Mouse (Mus musculus) limb, embryonic 15.5 days (tissue): Measurements from ENCODE around the gene Hoxa7. TPM values are rescaled to one million over a fixed set of nuclear protein-coding genes. Genes with fewer than 3 reads are reported as not detected.
A peak's percentile ranks its signal among the peaks of the same experiment; 100 is the strongest.

Experiments
- ATAC-seq: fragments of 200-750 bp; cut with Nextera tagmentation; 2 replicates; pipeline ENCODE4 v1.8.0; 2017; ENCODE audit warnings: low read depth, moderate TSS enrichment; ENCODE audit not compliant: insufficient number of reproducible peaks, low FRiP score, low TSS enrichment
- H3K27ac ChIP-seq: fragments of 300-500 bp; sonication (generic); 2 replicates; pipeline ENCODE4 v1.5.1; 2015; ENCODE audit warnings: moderate library complexity, mild to moderate bottlenecking, inconsistent platforms
- H3K27me3 ChIP-seq: fragments of 300-500 bp; sonication (generic); 2 replicates; pipeline ENCODE4 v1.6.1; 2015; ENCODE audit warnings: inconsistent platforms
- H3K36me3 ChIP-seq: fragments of 300-500 bp; sonication (generic); 2 replicates; pipeline ENCODE4 v1.6.1; 2015; ENCODE audit warnings: inconsistent platforms
- H3K4me1 ChIP-seq: fragments of 300-500 bp; sonication (generic); 2 replicates; pipeline ENCODE4 v1.6.1; 2015; ENCODE audit warnings: inconsistent platforms
- H3K4me2 ChIP-seq: fragments of 300-500 bp; sonication (generic); 2 replicates; pipeline ENCODE4 v1.6.1; 2015; ENCODE audit warnings: mild to moderate bottlenecking, inconsistent platforms
- H3K4me3 ChIP-seq: fragments of 300-500 bp; sonication (generic); 2 replicates; pipeline ENCODE4 v1.5.1; 2015; ENCODE audit warnings: mild to moderate bottlenecking, inconsistent platforms
- H3K9ac ChIP-seq: fragments of 300-500 bp; sonication (generic); 2 replicates; pipeline ENCODE4 v1.6.1; 2015; ENCODE audit warnings: inconsistent platforms
- H3K9me3 ChIP-seq: fragments of 300-500 bp; sonication (generic); 2 replicates; pipeline ENCODE4 v1.6.1; 2016; ENCODE audit warnings: inconsistent platforms
- WGBS: fragments of 180-500 bp; shearing (Covaris S2); methylation state at CpG from one replicate; pipeline ENCODE4 v1.1.7; 2015; 5-methylcytosine and 5-hydroxymethylcytosine counted together
- polyA plus RNA-seq: library from polyadenylated mRNA; unstranded; fragments of >200 nt; fragmentation: Nextera tagmentation; extraction: Ambion mirVana; gene quantifications from 2 replicates; pipeline ENCODE4 v1.2.1, GENCODE M21; 2015

Gene Hoxa7
- polyA plus RNA-seq, 1 experiment from 2014 or later, result 12.0 TPM

DNA sequence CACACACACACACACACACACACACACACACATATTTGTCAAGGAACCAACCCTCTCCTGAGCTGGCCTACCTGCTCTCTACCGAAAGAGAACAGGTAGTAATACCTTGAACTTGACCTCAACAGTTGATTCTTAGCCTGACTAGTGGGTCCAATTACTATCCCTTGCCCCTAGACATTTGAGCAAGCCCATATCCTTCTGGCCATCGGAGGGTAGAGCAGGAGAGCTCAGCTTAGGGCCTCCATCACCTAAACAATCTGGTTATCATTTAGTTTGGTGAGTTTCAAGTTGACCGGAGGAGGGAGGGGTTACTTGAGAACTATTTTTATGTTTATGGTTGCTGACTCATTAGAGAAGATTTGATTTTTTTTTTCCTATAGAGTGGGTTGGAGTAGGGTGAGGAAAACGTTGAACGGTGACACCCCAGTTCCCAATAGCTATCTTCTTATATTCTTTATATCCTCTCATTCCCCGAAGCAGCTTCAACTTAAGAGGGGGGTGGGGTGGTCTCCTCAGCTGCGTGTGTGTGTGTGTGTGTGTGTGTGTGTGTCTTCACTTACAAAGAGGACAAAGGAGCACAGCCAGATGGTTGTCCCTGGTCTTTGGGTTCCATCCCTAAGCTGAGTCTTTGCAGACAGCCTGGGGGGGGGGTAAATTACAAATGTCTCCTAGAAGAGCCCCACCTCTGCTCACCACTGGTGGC is 29.7 kb upstream of the Hoxa7 start:
- Histone ChIP-seq H3K36me3 (no peaks in the 10 kb centered on the region), H3K4me1 (peaks cover 15% of the 10 kb centered on the region), H3K27ac (peak overlapping the region; percentile 90), H3K4me2 (peak overlapping the region; percentile 56), H3K4me3 (peak overlapping the region; percentile 39), H3K9me3 (no peaks in the 10 kb centered on the region), H3K27me3 (peaks cover 14% of the 10 kb centered on the region), H3K9ac (peak overlapping the region; percentile 10)
- 17% methylated on average over 7 of the region's 7 CpGs for WGBS
- no peak for ATAC-seq

DNA sequence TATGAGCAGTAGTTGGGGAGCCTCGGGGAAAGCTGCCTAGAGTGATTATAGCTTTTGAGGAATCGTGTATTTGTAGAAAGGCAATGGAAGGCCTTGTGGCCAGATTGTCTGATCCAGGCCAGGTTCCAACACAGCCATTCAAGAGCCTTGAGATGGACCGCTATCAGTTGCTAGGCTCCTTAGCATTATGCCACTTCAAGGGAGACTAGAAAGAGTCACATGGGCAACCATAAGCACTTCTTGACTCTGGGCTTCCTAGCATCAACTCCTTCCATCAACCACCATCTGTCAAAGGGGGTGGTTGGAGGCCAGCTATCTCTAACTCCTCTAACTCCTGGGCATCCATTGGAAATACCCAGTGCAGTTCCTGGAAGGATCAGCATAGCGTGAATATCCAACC is 28.2 kb upstream of the Hoxa7 start:
- H3K27me3 ChIP-seq, result peaks cover 14% of the 10 kb centered on the region
- no peaks in the 10 kb centered on the region for H3K36me3 ChIP-seq
- ATAC-seq, result no peak
- H3K4me1 ChIP-seq, result peaks cover 15% of the 10 kb centered on the region
- peak overlapping the region; percentile 64 for H3K4me3 ChIP-seq
- 0 out of 2 replicates have a peak overlapping the region, but pooled peaks have one; percentile 47 for H3K9ac ChIP-seq
- WGBS, result 11% methylated on average over 4 of the region's 4 CpGs
- H3K4me2 ChIP-seq, result peak overlapping the region; percentile 60
- peak overlapping the region; percentile 91 for H3K27ac ChIP-seq
- H3K9me3 ChIP-seq, result no peaks in the 10 kb centered on the region

DNA sequence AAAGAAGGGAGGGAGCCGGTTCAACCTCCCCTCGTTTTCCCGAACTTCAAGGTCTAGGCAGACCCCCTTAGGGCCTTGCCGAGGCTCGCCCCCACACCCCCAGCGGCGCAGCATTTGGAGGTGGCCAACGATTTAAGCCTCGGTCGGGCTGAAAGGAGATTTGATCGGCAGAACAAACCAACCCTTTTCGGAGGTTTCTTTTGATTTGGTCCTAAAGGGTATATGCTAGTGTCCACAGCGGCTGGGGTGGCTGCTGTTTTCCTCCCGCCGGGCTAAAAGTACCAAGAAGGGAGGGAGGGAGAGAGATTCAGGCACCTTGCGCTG is 27.7 kb upstream of the Hoxa7 start:
- no peaks in the 10 kb centered on the region for H3K9me3 ChIP-seq
- ATAC-seq, result no peak
- H3K4me1 ChIP-seq, result peaks cover 15% of the 10 kb centered on the region
- 9% methylated on average over 16 of the region's 16 CpGs for WGBS
- H3K4me2 ChIP-seq, result peak overlapping the region; percentile 60
- H3K9ac ChIP-seq, result peak overlapping the region; percentile 47; the same call in 1 of the 2 replicates
- H3K27ac ChIP-seq, result peak overlapping the region; percentile 91
- peaks cover 14% of the 10 kb centered on the region for H3K27me3 ChIP-seq
- peak overlapping the region; percentile 64 for H3K4me3 ChIP-seq
- no peaks in the 10 kb centered on the region for H3K36me3 ChIP-seq

DNA sequence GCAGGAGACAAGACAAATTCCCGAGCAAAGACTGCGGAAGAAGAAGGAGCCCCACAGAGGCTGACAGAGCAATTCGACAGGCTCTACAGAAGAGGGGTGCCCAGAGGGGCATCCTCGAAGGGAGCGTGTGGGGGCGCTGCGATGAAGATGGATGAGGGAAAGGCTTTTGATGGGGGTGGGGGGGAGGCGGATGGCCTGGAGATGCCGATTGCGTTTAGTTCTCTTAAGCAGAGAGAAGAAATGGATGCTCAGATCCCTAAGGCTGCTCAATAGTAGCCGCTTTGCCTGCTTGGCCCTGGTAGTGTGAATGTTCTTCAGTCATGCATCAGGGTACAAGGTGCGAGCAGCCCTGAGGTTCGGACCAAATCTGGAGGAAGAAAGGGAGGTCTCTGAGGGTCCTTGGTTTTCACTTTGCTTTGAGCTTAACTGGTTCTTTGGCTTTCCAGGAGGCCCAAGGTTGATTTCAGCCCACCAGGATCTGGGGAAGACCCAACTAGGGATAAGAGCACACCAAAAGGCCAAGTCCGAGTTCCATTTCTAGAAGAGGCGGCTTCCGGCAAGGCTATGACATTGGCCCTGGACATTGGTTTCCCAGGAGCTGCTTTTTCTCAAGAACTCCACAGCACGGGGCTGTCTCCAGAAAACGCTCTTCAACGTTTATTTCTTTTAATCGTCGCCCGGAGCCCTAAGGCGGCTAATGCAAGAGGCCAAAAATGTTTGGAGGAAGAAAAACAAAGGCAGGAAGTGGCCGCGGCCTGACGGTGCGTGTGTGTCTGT is 27.2 kb upstream of the Hoxa7 start:
- 9% methylated on average over 27 of the region's 27 CpGs for WGBS
- no peaks in the 10 kb centered on the region for H3K36me3 ChIP-seq
- H3K27me3 ChIP-seq, result peaks cover 14% of the 10 kb centered on the region
- no peak for ATAC-seq
- peak overlapping the region; percentile 91 for H3K27ac ChIP-seq
- peak overlapping the region; percentile 47 for H3K9ac ChIP-seq
- H3K9me3 ChIP-seq, result no peaks in the 10 kb centered on the region
- peak overlapping the region; percentile 64 for H3K4me3 ChIP-seq
- peak overlapping the region; percentile 60 for H3K4me2 ChIP-seq
- H3K4me1 ChIP-seq, result peaks cover 17% of the 10 kb centered on the region

DNA sequence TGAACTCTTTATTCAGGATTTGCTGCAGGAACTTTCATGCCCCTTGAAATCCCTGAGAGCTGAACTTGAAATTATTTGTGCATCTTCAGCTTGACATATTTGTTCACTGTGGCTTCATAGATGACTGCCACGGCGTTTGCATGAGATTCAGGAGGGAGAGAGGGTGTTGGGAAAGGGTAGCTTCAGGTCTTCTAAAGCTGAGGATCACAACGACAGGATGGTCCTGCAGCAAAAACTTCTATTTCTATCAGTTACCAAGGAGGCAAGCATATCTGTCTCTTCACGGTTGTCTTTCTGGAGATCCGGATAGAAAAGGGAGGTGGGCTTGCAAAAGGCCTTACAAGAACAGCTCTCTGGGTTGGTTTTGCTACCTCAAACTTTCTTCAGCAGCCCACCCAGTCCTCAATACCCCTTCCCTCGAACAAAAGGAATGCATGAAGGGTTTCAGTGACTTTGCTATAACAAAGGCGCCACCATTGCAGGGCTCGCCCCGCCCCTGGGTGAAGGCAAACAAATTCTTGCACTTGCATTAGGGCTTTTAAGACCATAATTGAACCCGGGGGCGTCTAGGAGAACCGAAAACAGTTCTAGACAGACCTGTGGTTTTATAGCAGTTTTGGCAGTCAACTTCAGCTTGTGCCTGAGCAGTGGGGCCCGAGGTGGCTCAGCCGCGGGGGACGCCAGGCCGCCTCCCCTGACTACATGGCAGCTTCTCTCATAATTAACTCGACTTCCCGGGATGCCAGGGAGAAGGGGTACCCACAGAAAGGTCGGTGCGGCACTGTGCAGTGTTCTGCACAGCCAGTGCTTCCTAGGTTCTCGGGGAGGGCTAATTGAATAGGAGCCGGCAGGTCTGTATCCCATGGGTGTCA is 26.3 kb upstream of the Hoxa7 start:
- peaks cover 24% of the 10 kb centered on the region for H3K4me1 ChIP-seq
- peak overlapping the region; percentile 60 for H3K4me2 ChIP-seq

DNA sequence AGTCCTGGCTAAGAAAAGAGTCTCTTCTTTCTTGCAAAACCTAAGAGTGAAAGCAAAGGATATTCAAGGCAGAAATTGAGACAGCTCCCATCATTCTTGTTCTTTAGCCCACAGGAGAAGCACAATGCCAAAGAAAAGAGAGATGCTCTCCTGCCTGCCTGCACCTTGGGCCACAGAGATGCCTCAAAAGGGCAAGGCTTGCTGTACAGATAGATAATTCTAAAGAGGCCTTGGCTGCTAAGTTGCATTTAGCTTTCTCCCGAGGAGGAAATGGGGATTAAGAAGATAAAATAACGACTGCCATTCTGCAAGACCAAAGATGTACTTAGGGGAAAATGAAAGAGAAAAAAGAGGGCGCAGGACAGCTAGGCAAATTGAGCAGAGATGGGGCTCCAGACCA is 25.3 kb upstream of the Hoxa7 start:
- peak overlapping the region; percentile 60 for H3K4me2 ChIP-seq
- no peak for ATAC-seq
- no peaks in the 10 kb centered on the region for H3K9me3 ChIP-seq
- H3K4me1 ChIP-seq, result peaks cover 32% of the 10 kb centered on the region
- 0 out of 2 replicates have a peak, but pooled peaks cover 15% of the 10 kb centered on the region for H3K27me3 ChIP-seq
- peak overlapping the region; percentile 96 for H3K27ac ChIP-seq
- H3K4me3 ChIP-seq, result peak overlapping the region; percentile 64
- H3K36me3 ChIP-seq, result no peaks in the 10 kb centered on the region
- WGBS, result 9% methylated on average over 3 of the region's 3 CpGs
- H3K9ac ChIP-seq, result peak overlapping the region; percentile 89

More for the DNA sequence above, 26.3 kb upstream of the Hoxa7 start:
- ATAC-seq, result no peak
- 7% methylated on average over 23 of the region's 23 CpGs for WGBS
- Histone ChIP-seq H3K9me3 (no peaks in the 10 kb centered on the region), H3K27me3 (peaks cover 13% of the 10 kb centered on the region; the same call in 1 of the 2 replicates), H3K36me3 (no peaks in the 10 kb centered on the region), H3K27ac (peak overlapping the region; percentile 91), H3K4me3 (peak overlapping the region; percentile 64), H3K9ac (peak overlapping the region; percentile 47)

DNA sequence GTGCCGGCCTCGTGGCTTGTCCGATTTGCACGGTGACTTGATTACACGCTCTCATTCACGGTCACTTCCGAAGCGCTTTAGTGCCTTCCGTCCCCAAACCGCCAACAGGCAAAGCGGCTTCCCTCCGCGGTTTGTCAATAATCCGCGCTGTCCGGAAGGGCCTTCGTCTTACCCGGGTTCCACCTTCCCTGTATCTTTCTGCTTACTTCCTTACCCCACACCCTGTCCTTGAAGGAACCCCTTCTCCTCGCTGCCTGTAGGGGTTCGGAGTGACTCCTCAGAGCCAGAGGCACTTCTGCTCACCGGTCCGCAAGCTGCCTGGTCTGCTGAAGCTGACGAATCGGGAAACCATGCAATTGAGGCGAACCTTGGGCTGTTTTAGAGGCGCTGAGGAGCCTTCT is 24.7 kb upstream of the Hoxa7 start:
- Histone ChIP-seq H3K4me1 (peaks cover 32% of the 10 kb centered on the region), H3K9me3 (no peaks in the 10 kb centered on the region), H3K36me3 (no peaks in the 10 kb centered on the region), H3K4me3 (peak overlapping the region; percentile 64), H3K9ac (peak overlapping the region; percentile 89), H3K27me3 (peaks cover 14% of the 10 kb centered on the region; the same call in 1 of the 2 replicates), H3K4me2 (peak overlapping the region; percentile 60), H3K27ac (peak overlapping the region; percentile 96)
- WGBS, result 2% methylated on average over 26 of the region's 26 CpGs
- ATAC-seq, result no peak

DNA sequence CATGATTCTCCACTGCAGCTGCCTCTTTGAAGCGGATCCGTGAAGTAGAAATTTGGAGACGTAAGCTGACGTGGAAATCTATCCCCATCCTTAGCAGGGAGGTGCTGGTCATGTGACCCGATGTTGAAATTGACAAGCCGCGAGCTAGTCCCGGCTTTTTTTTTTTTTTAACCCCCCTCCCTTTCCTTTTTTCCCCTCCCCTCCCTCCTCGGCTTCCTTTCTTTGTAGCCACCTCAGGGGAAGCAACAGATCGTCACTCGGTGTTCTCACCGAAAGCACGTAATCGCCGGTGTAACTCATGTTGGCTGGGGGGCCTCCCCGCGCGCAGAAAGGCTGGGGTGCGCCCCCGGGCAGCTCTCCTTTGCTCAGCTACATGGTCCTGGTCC is 24.1 kb upstream of the Hoxa7 start, which contains the start of gene Hoxa11:
TSS of gene Hoxa11 (minus strand) at position 54 of the 386 bp plus-strand sequence.
- H3K36me3 ChIP-seq, result no peaks in the 10 kb centered on the region
- H3K4me3 ChIP-seq, result peak within 1 kb of the TSS; percentile 64
- ATAC-seq, result peak; percentile 70
- peak within 1 kb of the TSS; percentile 96 for H3K27ac ChIP-seq
- peaks cover 35% of the 10 kb centered on the region for H3K4me1 ChIP-seq
- H3K9me3 ChIP-seq, result no peaks in the 10 kb centered on the region
- under 1% methylated on average over 20 of the region's 20 CpGs for WGBS
- peaks cover 20% of the 10 kb centered on the region; the same call in 1 of the 2 replicates for H3K27me3 ChIP-seq
- peak within 1 kb of the TSS; percentile 60 for H3K4me2 ChIP-seq
- H3K9ac ChIP-seq, result peak within 1 kb of the TSS; percentile 89

DNA sequence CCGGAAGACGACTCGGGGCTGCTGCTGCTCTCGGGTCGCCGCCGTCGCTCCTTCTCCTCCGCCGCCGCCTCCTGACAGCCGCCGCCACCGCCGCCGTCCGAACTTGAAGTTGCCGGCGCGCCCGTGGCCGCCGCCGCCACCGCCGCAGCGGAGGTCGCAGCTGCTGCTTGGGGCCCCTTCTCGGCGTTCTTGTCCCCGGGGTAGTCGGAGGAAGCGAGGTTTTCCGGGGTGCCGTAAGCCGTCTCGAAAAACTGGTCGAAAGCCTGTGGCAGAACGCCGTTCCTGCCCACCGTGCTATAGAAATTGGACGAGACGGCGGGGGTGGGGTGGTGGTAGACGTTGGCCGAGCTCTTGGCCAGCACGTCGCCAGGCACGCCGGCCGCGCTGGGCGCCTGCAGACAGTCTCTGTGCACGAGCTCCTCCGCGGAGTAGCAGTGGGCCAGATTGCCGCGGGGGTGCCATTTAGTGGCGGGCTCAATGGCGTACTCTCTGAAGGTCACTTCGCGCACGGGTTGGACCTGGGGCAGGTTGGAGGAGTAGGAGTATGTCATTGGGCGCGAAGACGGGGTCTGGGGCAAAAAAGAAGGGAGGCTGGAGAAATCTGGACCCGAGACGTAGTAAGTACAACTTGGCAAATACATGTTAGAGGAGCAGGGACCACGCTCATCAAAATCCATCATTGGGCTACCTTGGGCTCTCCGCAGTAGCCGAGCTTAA is 23.5 kb upstream of the Hoxa7 start:
- H3K27ac ChIP-seq, result peak overlapping the region; percentile 96
- peak overlapping the region; percentile 64 for H3K4me3 ChIP-seq
- under 1% methylated on average over 64 of the region's 71 CpGs for WGBS
- peaks cover 20% of the 10 kb centered on the region; the same call in 1 of the 2 replicates for H3K27me3 ChIP-seq
- H3K4me1 ChIP-seq, result peaks cover 39% of the 10 kb centered on the region
- H3K4me2 ChIP-seq, result peak overlapping the region; percentile 60
- no peaks in the 10 kb centered on the region for H3K9me3 ChIP-seq
- peak overlapping the region; percentile 89 for H3K9ac ChIP-seq
- ATAC-seq, result peak; percentile 23
- H3K36me3 ChIP-seq, result no peaks in the 10 kb centered on the region

DNA sequence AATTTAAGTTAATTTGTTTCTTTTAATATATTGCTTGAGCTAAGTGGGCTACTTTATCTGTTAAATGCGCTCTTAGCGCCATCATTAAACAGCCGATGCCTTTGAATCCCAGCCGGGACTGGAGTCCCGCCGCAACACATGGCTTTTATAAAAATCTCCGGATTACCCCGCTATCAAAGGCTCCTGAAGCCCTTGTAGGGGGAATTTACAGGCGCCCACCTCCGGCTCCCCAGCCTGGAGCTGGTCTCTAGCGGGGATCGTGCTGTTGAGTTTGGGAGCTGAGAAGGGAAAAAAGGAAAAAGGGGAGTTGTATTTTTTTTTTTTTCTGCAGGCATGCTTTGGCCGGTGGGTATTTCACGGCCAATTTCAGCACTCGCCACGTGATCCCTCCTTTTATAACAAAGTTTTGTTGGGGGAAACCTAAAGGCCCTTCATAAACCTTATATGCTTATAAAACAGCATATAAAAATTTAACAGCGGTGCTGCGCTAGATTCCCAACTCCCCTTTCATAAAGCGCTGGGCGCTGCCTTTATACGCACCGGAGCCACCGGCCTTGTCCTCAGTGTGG is 22.9 kb upstream of the Hoxa7 start:
- no peaks in the 10 kb centered on the region for H3K36me3 ChIP-seq
- no peak for ATAC-seq
- H3K4me2 ChIP-seq, result peak overlapping the region; percentile 60
- H3K9me3 ChIP-seq, result no peaks in the 10 kb centered on the region
- peak overlapping the region; percentile 64 for H3K4me3 ChIP-seq
- H3K27ac ChIP-seq, result peak overlapping the region; percentile 96
- H3K27me3 ChIP-seq, result peaks cover 23% of the 10 kb centered on the region; the same call in 1 of the 2 replicates
- WGBS, result under 1% methylated on average over 23 of the region's 23 CpGs
- H3K9ac ChIP-seq, result peak overlapping the region; percentile 89
- peaks cover 33% of the 10 kb centered on the region for H3K4me1 ChIP-seq
